Mouse (Mus musculus): ENCODE measurements at regions not wholly inside any gene's neighbourhood (a gene's known extent, or its start where the extent isn't known, plus 50 kb on each side); places are given as distances from the start of the nearest gene placed in this dataset.

GRCm38 (mm10) chr15:59142481-59142880 lies 253.4 kb downstream of the Gm49356 start:
- TF ChIP-seq CTCF (IDR thresholded peaks at IDR 0.05; ENCODE audit: low read depth, low read length) (no peak), POLR2AphosphoS5 (IDR thresholded peaks at IDR 0.05; ENCODE audit: insufficient replicate concordance, low read depth, low read length) (no peak), TAL1 (conservative IDR thresholded peaks at IDR 0.05; ENCODE audit: low read depth, low read length) (no peak), GATA2 (IDR thresholded peaks at IDR 0.05; ENCODE audit: borderline replicate concordance, low read depth, low read length) (no peak)
